In the genomic region with DNA sequence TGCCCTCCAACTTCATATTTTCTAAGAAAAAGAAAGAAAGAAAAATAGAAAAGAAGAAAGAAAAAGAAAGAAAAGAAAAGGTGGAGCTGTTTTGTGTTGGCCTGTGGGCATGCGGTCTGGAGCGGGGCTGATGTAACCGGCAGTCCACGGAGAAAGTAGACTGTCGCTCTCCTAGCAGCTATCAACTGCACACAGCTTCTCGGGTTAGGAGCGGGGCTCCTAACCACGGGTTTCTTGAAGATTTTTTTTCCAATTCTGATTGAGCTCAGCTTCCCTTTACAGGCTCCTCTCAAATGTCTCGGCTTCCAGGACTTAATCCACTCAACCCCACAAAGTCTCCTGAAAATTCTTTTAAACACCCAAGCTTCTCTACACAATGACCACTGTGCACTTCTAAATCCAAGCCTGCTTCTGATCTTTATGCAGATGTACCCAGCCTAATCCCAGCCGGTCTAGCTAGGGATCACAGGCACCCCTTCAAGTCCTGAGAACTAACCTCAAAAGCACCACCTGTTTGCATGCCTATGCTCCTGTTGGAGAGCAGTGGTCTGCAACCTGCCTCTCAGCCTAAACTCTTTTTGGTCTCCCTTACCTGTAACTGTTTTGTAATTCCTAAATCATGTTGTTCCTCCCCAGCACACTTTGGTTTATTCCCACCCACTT, we compare ENCODE assay signal across 1 mouse cellular context.
A peak's percentile ranks its signal among the peaks of the same experiment; 100 is the strongest.
TF ChIP-seq lines count a peak whose summit lies in the region.

No protein-coding gene starts in this region.

TF ChIP-seq in MEL, 35 proteins besides CTCF, POLR2A, EP300 and RAD21 (continued from another document):
- peak; percentile 47; the same call in 1 of the 2 replicates for TF ChIP-seq NRF1 (IDR thresholded peaks at IDR 0.05; ENCODE audit: insufficient read depth, low read depth, low read length, poor library complexity, severe bottlenecking)
- peak; percentile 79 for TF ChIP-seq MAX (IDR thresholded peaks at IDR 0.05; ENCODE audit: low read length)
- no peak for TF ChIP-seq USF2 (IDR thresholded peaks at IDR 0.05; ENCODE audit: borderline replicate concordance in 1 of 2, insufficient read depth in 1 of 2, low read depth in 1 of 2, low read length in 2 of 2)
- TF ChIP-seq MEF2A (IDR thresholded peaks at IDR 0.05; ENCODE audit: extremely low read depth, insufficient replicate concordance, low read depth, low read length, poor library complexity, severe bottlenecking) = no peak
- TF ChIP-seq ZKSCAN1 (IDR thresholded peaks at IDR 0.05; ENCODE audit: low read depth, low read length) = no peak
- peak; percentile 87 for TF ChIP-seq RCOR1 (IDR thresholded peaks at IDR 0.05; ENCODE audit: low read depth, low read length)
- TF ChIP-seq ZMIZ1 (IDR thresholded peaks at IDR 0.05; ENCODE audit: low read depth, low read length) = no peak
- no peak for TF ChIP-seq ZC3H11A (IDR thresholded peaks at IDR 0.05; ENCODE audit: low read depth, low read length)
- TF ChIP-seq JUND (IDR thresholded peaks at IDR 0.05; ENCODE audit: low read depth, low read length) = no peak
- no peak for TF ChIP-seq CHD1 (IDR thresholded peaks at IDR 0.05; ENCODE audit: low read depth, low read length)
- TF ChIP-seq SIN3A (IDR thresholded peaks at IDR 0.05; ENCODE audit: low read length) = no peak; the same call in none of the 2 replicates
- TF ChIP-seq CHD2 (IDR thresholded peaks at IDR 0.05; ENCODE audit: low read length) = no peak
- no peak for TF ChIP-seq GABPA (IDR thresholded peaks at IDR 0.05; ENCODE audit: low read depth, low read length)
- TF ChIP-seq POLR2AphosphoS2 (IDR thresholded peaks at IDR 0.05; ENCODE audit: low read length) = no peak
- TF ChIP-seq ETS1 (IDR thresholded peaks at IDR 0.05; ENCODE audit: low read depth, low read length) = peak; percentile 51
- TF ChIP-seq KAT2A (conservative IDR thresholded peaks at IDR 0.05; ENCODE audit: low read depth, low read length) = no peak
- TF ChIP-seq MAFK (IDR thresholded peaks at IDR 0.05; ENCODE audit: borderline replicate concordance, low read depth, low read length) = no peak; the same call in 1 of the 2 replicates
- TF ChIP-seq BHLHE40 (IDR thresholded peaks at IDR 0.05; ENCODE audit: borderline replicate concordance, low read depth, low read length) = no peak
- no peak for TF ChIP-seq NELFE (IDR thresholded peaks at IDR 0.05; ENCODE audit: low read depth, low read length)
